Mouse (Mus musculus) liver, embryonic 11.5 days (tissue): Measurements from ENCODE around the gene Dpyd. TPM values are rescaled to one million over a fixed set of nuclear protein-coding genes. Genes with fewer than 3 reads are reported as not detected.

Experiments used
- ATAC-seq: fragments of 200-750 bp; cut with Nextera tagmentation; replicated peaks from 2 replicates; pipeline ENCODE4 v1.8.0; 2017; ENCODE audit warnings: moderate number of reproducible peaks, mild to moderate bottlenecking, moderate TSS enrichment, moderate library complexity; ENCODE audit not compliant: low FRiP score
- DNase-seq: peaks from one replicate; pipeline ENCODE4 v3.0.0-alpha.2; 2017; ENCODE audit warnings: low spot score
- H3K27ac ChIP-seq: fragments of 300-500 bp; sonication (generic); 2 replicates; pipeline ENCODE4 v1.5.1; 2014; ENCODE audit warnings: mild to moderate bottlenecking, low read depth, low read length, control low read depth
- H3K27me3 ChIP-seq: fragments of 300-500 bp; sonication (generic); replicated peaks from 2 replicates; pipeline ENCODE4 v1.6.1; 2014; ENCODE audit warnings: low read length, mixed read lengths; ENCODE audit not compliant: control insufficient read depth, insufficient read depth
- H3K36me3 ChIP-seq: fragments of 300-500 bp; sonication (generic); 2 replicates; pipeline ENCODE4 v1.6.1; 2014; ENCODE audit warnings: mild to moderate bottlenecking, low read length, moderate library complexity, mixed read lengths; ENCODE audit not compliant: control insufficient read depth, insufficient read depth
- H3K4me1 ChIP-seq: fragments of 300-500 bp; sonication (generic); replicated peaks from 2 replicates; pipeline ENCODE4 v1.6.1; 2014; ENCODE audit warnings: low read length, mixed read lengths; ENCODE audit not compliant: control insufficient read depth, insufficient read depth
- H3K4me2 ChIP-seq: fragments of 300-500 bp; sonication (generic); 2 replicates; pipeline ENCODE4 v1.6.1; 2014; ENCODE audit warnings: mild to moderate bottlenecking, control low read depth, moderate library complexity
- H3K4me3 ChIP-seq: fragments of 300-500 bp; sonication (generic); 2 replicates; pipeline ENCODE4 v1.5.1; 2014; ENCODE audit warnings: low read depth, low read length, control low read depth
- H3K9ac ChIP-seq: fragments of 300-500 bp; sonication (generic); 2 replicates; pipeline ENCODE4 v1.6.1; 2014; ENCODE audit warnings: low read depth, low read length, control low read depth
- H3K9me3 ChIP-seq: fragments of 300-500 bp; sonication (generic); 2 replicates; pipeline ENCODE4 v1.6.1; 2016; ENCODE audit warnings: low read length, inconsistent platforms, mixed read lengths; ENCODE audit not compliant: control insufficient read depth
- WGBS: fragments of 180-500 bp; shearing (Covaris S2); extraction: QIAGEN DNeasy Blood & Tissue Kit; methylation state at CpG from one replicate; pipeline ENCODE4 v1.1.7; 2014; 5-methylcytosine and 5-hydroxymethylcytosine counted together
- polyA plus RNA-seq: library from polyadenylated mRNA; unstranded; fragments of >200 nt; fragmentation: Nextera tagmentation; extraction: Ambion mirVana; gene quantifications from 2 replicates; pipeline ENCODE4 v1.2.1, GENCODE M21; 2014

Dpyd gene
- polyA plus RNA-seq, 1 experiment from 2014 or later = 1.6 TPM

DNA sequence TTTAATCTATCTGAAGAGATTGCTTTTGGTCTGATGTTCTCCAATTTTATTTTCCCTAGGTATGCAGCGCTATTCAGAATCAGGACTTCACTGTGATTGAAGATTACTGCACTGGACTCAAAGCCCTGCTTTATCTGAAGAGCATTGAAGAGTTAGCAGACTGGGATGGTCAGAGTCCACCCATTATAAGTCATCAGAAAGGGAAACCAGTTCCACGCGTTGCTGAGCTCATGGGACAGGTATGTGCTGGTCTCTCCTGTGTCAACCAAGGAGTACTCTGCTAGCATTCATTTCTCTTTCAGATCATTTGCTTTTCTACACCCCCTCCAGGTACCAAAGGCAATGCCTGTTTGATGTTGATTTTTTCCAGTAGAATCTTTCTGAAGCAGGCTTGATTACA lies 752.8 kb downstream of the Dpyd start:
- no peaks in the 10 kb centered on the region for H3K27me3 ChIP-seq
- ATAC-seq = no peak
- H3K27ac ChIP-seq = no peak overlapping the region
- no peaks in the 10 kb centered on the region for H3K36me3 ChIP-seq
- H3K9me3 ChIP-seq = no peaks in the 10 kb centered on the region
- no peak overlapping the region for H3K4me2 ChIP-seq
- H3K9ac ChIP-seq = no peak overlapping the region
- no peak for DNase-seq
- no peaks in the 10 kb centered on the region for H3K4me1 ChIP-seq
- 80% methylated on average over 3 of the region's 3 CpGs for WGBS
- no peak overlapping the region for H3K4me3 ChIP-seq

DNA sequence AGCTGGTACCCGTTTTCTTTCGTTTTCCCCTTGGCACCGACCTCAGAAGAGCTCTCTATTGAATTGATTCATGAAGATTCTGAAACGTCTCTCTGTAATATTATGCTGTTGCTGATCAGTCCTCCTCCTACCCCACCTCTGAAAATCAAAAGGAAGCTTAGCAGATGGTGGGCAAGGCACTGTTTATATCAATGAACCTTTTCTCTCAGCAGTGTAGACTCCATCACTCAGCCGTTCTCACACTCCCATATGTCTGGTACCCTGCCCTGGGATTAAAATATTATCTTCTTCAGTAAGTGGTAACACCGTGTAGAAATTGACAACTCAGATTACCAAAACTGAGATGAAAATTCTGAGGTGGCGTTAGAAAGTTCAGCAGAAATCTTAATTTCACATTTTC lies 767.1 kb downstream of the Dpyd start:
- Histone ChIP-seq H3K4me3 (no peak overlapping the region), H3K9me3 (no peaks in the 10 kb centered on the region)
- DNase-seq = no peak

DNA sequence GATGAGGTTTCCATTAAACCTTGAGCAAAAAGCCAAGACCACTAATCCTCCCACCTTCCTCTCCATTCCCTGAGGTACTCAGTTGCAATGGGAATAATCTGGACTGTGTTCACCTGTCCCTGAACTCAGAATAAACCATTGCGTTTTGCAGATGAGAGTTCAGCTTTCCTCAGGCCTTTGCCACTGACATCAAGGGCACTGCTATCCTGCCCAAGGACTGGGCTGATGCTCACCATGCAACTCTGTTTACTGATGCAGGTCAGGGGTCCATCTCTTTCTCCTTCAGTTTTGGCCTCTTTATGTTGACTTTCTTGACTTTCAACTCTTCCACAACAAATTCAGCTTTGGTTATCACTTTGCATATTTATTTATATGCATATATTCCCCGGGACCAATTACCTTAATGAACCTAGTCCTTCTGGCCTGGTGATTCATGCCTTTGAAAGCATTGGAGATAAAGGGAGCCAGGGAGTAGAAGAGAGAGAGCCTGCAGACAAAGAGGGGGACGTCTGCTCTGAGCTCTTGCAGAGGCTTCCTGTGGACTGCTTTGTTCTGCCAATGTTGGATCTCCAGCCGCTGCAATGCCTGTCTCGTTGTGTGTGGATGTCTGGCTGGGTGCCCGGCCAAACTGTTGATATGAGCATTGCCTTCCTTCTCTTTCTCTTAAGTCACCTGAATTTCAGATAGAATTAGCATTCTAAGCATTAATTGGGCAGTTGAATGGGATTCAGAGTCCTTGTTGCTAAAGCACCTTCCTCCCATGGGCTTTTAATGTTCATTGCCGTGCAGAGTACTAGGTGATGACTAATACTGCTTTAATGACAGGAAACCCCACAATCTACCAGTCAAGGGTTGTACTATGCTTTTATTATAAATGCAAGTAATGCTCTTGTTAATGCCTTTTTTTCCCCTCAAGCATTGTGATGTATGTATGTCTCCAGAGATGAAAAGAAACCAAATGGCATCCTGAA lies 771.7 kb downstream of the Dpyd start:
- no peak for DNase-seq
- no peak overlapping the region for H3K9ac ChIP-seq
- H3K36me3 ChIP-seq = no peaks in the 10 kb centered on the region
- no peaks in the 10 kb centered on the region for H3K9me3 ChIP-seq
- no peaks in the 10 kb centered on the region for H3K27me3 ChIP-seq
- 51% methylated on average over 7 of the region's 7 CpGs for WGBS
- no peak overlapping the region for H3K4me2 ChIP-seq
- H3K4me3 ChIP-seq = no peak overlapping the region
- ATAC-seq = no peak
- no peaks in the 10 kb centered on the region for H3K4me1 ChIP-seq
- H3K27ac ChIP-seq = no peak overlapping the region

More for the DNA sequence above, 767.1 kb downstream of the Dpyd start:
- Histone ChIP-seq H3K4me2 (no peak overlapping the region), H3K27me3 (no peaks in the 10 kb centered on the region), H3K36me3 (no peaks in the 10 kb centered on the region), H3K27ac (no peak overlapping the region), H3K4me1 (no peaks in the 10 kb centered on the region), H3K9ac (no peak overlapping the region)
- 76% methylated on average over 7 of the region's 7 CpGs for WGBS
- ATAC-seq = no peak

DNA sequence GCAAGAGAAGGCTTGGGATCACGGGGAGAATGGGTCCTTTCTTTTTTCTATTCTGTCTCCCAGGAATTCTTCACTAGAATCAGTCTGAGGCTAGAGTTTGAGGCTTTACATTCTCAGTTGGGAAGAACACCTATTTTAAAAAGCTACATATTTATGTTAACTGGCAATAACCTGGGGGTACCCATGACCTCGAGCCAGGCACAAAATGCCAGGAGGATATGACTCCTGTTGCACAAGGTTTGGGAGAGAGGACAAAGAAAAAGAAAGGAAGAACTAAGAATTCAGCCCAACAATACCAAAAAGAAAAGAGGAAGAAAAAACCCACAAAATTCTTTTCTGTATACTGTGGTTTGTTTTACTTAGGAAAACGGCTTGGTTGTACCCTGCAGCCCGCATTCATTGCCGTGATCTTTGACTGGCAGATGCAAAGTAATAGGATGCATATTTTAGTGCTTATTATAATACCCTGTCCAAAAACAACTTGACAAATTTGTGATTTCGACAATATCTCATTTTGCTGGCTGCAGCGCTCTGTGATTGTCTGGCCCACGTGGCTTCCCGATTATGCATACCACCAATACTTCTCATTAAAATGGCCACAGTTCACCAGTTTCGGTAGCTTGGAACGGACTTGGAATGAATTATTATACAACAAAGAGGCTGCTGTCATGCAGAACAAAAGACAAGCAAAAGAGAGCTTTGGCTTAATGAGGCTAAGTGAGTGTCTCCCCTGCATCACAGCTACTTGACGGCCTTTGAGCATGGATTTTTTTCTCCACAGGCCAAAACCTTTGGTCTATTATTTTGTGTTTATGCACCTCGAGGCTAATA lies 799.8 kb downstream of the Dpyd start:
- Histone ChIP-seq H3K36me3 (no peaks in the 10 kb centered on the region), H3K9me3 (no peaks in the 10 kb centered on the region), H3K4me3 (no peak overlapping the region), H3K9ac (no peak overlapping the region), H3K4me2 (no peak overlapping the region), H3K27me3 (no peaks in the 10 kb centered on the region), H3K4me1 (no peaks in the 10 kb centered on the region), H3K27ac (no peak overlapping the region)
- ATAC-seq (no peak), DNase-seq (no peak)
- WGBS = 82% methylated on average over 13 of the region's 13 CpGs

DNA sequence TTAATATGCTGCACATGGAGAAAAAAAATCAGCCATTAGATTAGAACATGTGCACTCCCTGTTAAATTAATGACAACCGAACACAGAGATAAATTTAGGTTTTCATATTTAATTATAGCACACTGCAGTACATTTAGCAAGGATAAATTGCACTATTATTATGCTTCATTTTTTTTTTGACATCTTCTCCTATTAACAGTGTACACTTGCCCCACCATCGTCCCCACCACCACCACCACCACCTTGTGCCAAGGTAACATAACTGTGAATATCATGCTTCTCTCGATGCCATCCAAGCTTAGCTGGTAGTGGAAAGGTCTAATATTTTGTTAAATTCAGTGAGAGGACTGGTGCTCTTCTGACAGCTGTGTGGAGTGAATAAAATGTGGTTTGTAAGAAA lies 800.5 kb downstream of the Dpyd start:
- Histone ChIP-seq H3K4me3 (no peak overlapping the region), H3K27me3 (no peaks in the 10 kb centered on the region), H3K4me1 (no peaks in the 10 kb centered on the region), H3K9ac (no peak overlapping the region), H3K4me2 (no peak overlapping the region), H3K27ac (no peak overlapping the region), H3K36me3 (no peaks in the 10 kb centered on the region), H3K9me3 (no peaks in the 10 kb centered on the region)
- no peak for DNase-seq
- ATAC-seq = no peak
- WGBS = 76% methylated on average over 3 of the region's 3 CpGs

DNA sequence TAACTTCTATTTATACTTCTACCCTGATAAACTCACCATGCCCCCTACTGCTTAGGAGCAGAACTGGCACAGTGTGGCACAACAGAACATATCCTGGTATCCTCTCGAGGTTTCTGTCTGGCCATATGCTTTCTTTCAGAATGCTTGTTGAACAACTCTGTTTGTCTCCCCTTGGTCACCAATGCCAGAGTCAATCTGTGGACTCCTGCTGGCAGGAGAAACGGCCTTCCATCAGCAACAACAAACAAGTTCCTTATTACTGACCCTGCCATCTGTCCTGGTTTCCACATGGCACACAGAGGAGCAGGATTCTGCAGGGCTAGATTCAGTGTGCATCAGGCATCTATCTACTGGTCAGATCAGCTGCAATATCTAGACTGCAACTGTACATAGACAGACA lies 807.0 kb downstream of the Dpyd start:
- Histone ChIP-seq H3K36me3 (no peaks in the 10 kb centered on the region), H3K4me1 (no peaks in the 10 kb centered on the region), H3K9ac (no peak overlapping the region), H3K4me3 (no peak overlapping the region), H3K27me3 (no peaks in the 10 kb centered on the region), H3K9me3 (no peaks in the 10 kb centered on the region), H3K27ac (no peak overlapping the region), H3K4me2 (no peak overlapping the region)
- ATAC-seq (no peak), DNase-seq (no peak)
- 52% methylated on average over 2 of the region's 2 CpGs for WGBS

DNA sequence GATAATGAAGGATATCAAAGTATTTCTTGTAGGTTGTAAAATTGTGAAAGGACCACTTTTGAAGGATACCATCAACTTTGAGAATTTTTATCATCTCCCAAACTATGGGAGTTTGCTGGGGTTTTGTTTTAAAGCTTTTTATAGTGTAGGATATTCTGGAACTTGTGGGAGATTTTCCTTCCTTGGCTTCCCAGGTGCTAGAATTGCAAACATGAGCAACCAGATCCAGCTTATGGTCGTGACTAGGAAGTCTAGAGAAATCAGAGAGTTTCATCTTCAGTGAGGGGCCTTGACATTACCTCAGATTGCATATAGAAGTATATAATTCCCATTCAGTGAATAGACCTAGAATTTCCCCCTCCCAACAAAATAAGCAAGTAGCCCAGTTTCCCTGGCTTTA lies 819.2 kb downstream of the Dpyd start:
- 62% methylated on average over 1 of the region's 1 CpGs for WGBS
- DNase-seq (no peak), ATAC-seq (no peak)
- no peak overlapping the region for H3K4me2 ChIP-seq
- no peak overlapping the region for H3K9ac ChIP-seq
- H3K9me3 ChIP-seq = no peaks in the 10 kb centered on the region
- no peak overlapping the region for H3K27ac ChIP-seq
- H3K4me3 ChIP-seq = no peak overlapping the region
- no peaks in the 10 kb centered on the region for H3K4me1 ChIP-seq
- H3K36me3 ChIP-seq = no peaks in the 10 kb centered on the region
- no peaks in the 10 kb centered on the region for H3K27me3 ChIP-seq

DNA sequence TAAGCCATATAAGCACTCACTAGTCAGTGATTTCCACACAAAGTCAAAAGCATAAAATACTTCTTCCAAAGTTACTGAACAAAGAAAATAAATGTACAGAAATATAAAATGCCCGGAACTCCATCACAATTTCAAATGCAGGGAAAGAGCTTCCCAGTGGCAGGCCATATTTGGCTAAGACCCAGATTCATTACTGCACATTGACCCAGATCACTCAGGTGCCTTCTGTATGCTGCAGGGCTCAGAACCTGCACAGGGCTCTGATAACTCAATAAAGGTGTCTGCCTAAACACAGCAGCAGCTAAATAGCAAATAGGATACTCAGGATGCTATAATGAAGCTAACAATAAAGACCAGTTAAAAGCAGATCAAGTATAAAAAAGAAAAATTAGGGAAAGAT lies 820.5 kb downstream of the Dpyd start:
- ATAC-seq (no peak), DNase-seq (no peak)
- Histone ChIP-seq H3K4me2 (no peak overlapping the region), H3K36me3 (no peaks in the 10 kb centered on the region), H3K27ac (no peak overlapping the region), H3K4me1 (no peaks in the 10 kb centered on the region), H3K27me3 (no peaks in the 10 kb centered on the region), H3K4me3 (no peak overlapping the region), H3K9ac (no peak overlapping the region), H3K9me3 (no peaks in the 10 kb centered on the region)
- 78% methylated on average over 1 of the region's 1 CpGs for WGBS
